8 mouse cellular contexts compared by ENCODE assay signal in genomic region chr2:93956908-93957784, GRCm38 (mm10). TPM values are rescaled to one million over a fixed set of nuclear protein-coding genes. Genes with fewer than 3 reads are reported as not detected.
DNase-seq lines count a peak whose midpoint lies in the region; ATAC-seq lines count a peak whose summit lies in the region.

TSS of gene Gm13889 (minus strand) at chr2:93957201.

- H3K27ac ChIP-seq in intestine, embryonic 14.5 days (ENCODE audit: low read depth), result peak within 1 kb of the TSS; percentile 70

- H3K4me3 ChIP-seq in intestine, embryonic 14.5 days (ENCODE audit: low read depth, low read length), result peak within 1 kb of the TSS; percentile 53

- H3K9ac ChIP-seq in intestine, embryonic 14.5 days (ENCODE audit: low read length), result peak within 1 kb of the TSS; percentile 69

- 0 out of 2 replicates have a peak, but pooled peaks cover 3% of the 10 kb centered on the region for H3K4me1 ChIP-seq in intestine, embryonic 14.5 days (replicated peaks; ENCODE audit: control insufficient read depth, insufficient read depth, low read length)

- DNase-seq in adrenal gland, postnatal 14 days, result peak; percentile 90
- peak; percentile 76 for DNase-seq in embryo, embryonic 10 days (ENCODE audit: low spot score)
- DNase-seq in gastrocnemius, postnatal 25 days, result peak; percentile 71
- DNase-seq in intestine, embryonic 14.5 days (ENCODE audit: low spot score), result peak; percentile 77
- peak; percentile 91 to 93 for DNase-seq in left cerebral cortex, postnatal 10 days (ENCODE audit: extremely low spot score in 1 of 2, low spot score in 2 of 2)
- peak; percentile 42 for DNase-seq in skeletal muscle tissue, adult 2 months (ENCODE audit: low read depth, low spot score)

- no peaks in the 10 kb centered on the region for H3K9me3 ChIP-seq in intestine, embryonic 14.5 days (ENCODE audit: control insufficient read depth, low read length)

- 5% methylated on average over 59 of the region's 62 CpGs for WGBS in intestine, embryonic 14.5 days

- peak within 1 kb of the TSS; percentile 79 for H3K4me2 ChIP-seq in intestine, embryonic 14.5 days (ENCODE audit: low read length)

- H3K36me3 ChIP-seq in intestine, embryonic 14.5 days (ENCODE audit: control insufficient read depth, insufficient read depth, low read length), result no peaks in the 10 kb centered on the region

- ATAC-seq in intestine, embryonic 14.5 days (replicated peaks; ENCODE audit: low FRiP score, low TSS enrichment, low read depth), result peak; percentile 30; the same call in 1 of the 2 replicates
- ATAC-seq in megakaryocyte progenitor cell, adult 5-6 weeks (replicated peaks; ENCODE audit: poor library complexity), result peak; percentile 33; the same call in 1 of the 2 replicates
- no peak for ATAC-seq in monocyte, adult 5-6 weeks (replicated peaks; ENCODE audit: insufficient number of reproducible peaks, low FRiP score, low TSS enrichment, poor library complexity, severe bottlenecking)

- H3K27me3 ChIP-seq in intestine, embryonic 14.5 days (replicated peaks; ENCODE audit: control insufficient read depth, insufficient read depth, low read length), result peaks cover 42% of the 10 kb centered on the region

- intact Hi-C loops in left cerebral cortex, postnatal 10 days (cut with DNase I), result loop anchor here (2.0 to 5.0 kb wide), 3 partner anchors 35 to 85 kb away; no protein-coding TSS in a partner anchor

RNA-seq across cellular contexts. Expression of gene Gm13889, which starts in this region (rescaled TPM):
- 29.6 and 43.3 TPM in 2 replicates for total RNA-seq in adrenal gland, postnatal 14 days (2021)
- 1 to 10 TPM; 8.3 to 8.8 TPM for total RNA-seq in gastrocnemius, postnatal 25 days (2021)
- 21.9 and 24.5 TPM in 2 replicates for polyA plus RNA-seq in intestine, embryonic 14.5 days (2014; fragmentation: Nextera tagmentation; extraction: Ambion mirVana)
- 10 to 100 TPM; 62.6 to 66.5 TPM for total RNA-seq in left cerebral cortex, postnatal 10 days (2021)
- not detected in 2 replicates for total RNA-seq in megakaryocyte progenitor cell, adult 5-6 weeks (2015)
- total RNA-seq in megakaryocyte progenitor cell, adult 5-6 weeks (2017), result not detected in 2 replicates
- total RNA-seq in monocyte, adult 5-6 weeks (2017), result not detected in 3 replicates

Comparison
In these comparisons a context has a peak if more than half of its experiments do, and no peak if none do; other contexts are left out.
1. Peak in ATAC-seq in megakaryocyte progenitor cell, adult 5-6 weeks; RNA of the gene not detected or under 1 TPM.
2. DNase-seq: peak in every context shown above with its lines; median percentile 92 in left cerebral cortex, postnatal 10 days; 90 in adrenal gland, postnatal 14 days; 77 in intestine, embryonic 14.5 days; 76 in embryo, embryonic 10 days; 71 in gastrocnemius, postnatal 25 days; 42 in skeletal muscle tissue, adult 2 months.